Mouse (Mus musculus) B cell, adult (primary cell): ENCODE measurements around the gene Six2. TPM values are rescaled to one million over a fixed set of nuclear protein-coding genes. Genes with fewer than 3 reads are reported as not detected.

Experiments used
- total RNA-seq: library from RNA; stranded (reverse); gene quantifications from 4 replicates; pipeline ENCODE4 v1.2.4, GENCODE M21; 2023; ENCODE audit not compliant: inconsistent age

Six2 gene
- total RNA-seq, result not detected in 4 replicates

DNA sequence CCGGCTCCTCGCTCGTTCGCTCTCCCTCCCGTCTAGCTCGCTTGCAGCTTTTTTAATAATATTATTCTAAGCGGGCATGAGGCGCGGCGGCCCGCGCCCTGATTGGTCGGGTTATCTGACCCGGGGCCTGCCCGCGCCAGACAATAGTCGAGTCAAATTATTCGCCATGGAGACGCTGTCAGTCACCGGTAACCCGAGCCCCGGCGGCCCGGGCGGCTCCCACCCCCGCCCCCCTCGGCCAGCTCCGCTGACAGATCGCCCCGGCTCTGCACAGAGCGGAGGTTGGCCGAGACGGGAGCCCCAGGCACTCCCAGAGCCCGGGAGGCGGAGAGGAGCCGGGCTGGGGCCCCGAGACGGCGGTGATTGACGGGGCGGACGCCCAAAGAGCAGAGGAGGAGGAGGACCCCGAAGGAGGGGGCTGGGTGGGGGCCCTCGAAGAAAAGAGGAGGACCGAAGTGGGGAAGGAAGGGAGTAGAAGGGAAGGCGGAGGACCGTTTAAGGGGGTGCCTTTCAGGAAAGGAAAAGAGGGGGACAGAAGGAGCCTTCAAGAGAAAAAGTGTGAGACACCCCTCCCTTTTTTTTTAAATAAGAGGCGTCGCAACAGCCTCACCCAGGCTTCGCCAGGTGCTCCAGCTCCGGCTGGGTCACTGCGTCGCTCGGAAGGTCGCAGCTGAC is at the start of gene Six2:
Gene Six2, minus strand, starts transcription at position 39 of the 675 bp plus-strand sequence.

Other genes starting within 250 kb of the Six2 start
- gene Six3, start 74.7 kb downstream of the Six2 start, total RNA-seq, result not detected in 4 replicates